Mouse (Mus musculus) heart, postnatal 25 days (tissue): ENCODE results near the gene Cd47. TPM values are rescaled to one million over a fixed set of nuclear protein-coding genes. Genes with fewer than 3 reads are reported as not detected.

Experiments used
- DNase-seq: peaks from one replicate; pipeline ENCODE4 v3.0.0; 2022; ENCODE audit warnings: low spot score
- intact Hi-C: fragments of 180-260 bp; cut with DNase I; formaldehyde crosslinking; loops from one replicate; pipeline ENCODE4 v1.15.1; 2025
- total RNA-seq, 2 experiments: library from RNA; stranded (reverse); gene quantifications; 2 replicates each; pipeline ENCODE4 v1.2.3; 2021

Gene Cd47
- total RNA-seq, 2 experiments from 2014 or later = 73.5 to 76.4 TPM

DNA sequence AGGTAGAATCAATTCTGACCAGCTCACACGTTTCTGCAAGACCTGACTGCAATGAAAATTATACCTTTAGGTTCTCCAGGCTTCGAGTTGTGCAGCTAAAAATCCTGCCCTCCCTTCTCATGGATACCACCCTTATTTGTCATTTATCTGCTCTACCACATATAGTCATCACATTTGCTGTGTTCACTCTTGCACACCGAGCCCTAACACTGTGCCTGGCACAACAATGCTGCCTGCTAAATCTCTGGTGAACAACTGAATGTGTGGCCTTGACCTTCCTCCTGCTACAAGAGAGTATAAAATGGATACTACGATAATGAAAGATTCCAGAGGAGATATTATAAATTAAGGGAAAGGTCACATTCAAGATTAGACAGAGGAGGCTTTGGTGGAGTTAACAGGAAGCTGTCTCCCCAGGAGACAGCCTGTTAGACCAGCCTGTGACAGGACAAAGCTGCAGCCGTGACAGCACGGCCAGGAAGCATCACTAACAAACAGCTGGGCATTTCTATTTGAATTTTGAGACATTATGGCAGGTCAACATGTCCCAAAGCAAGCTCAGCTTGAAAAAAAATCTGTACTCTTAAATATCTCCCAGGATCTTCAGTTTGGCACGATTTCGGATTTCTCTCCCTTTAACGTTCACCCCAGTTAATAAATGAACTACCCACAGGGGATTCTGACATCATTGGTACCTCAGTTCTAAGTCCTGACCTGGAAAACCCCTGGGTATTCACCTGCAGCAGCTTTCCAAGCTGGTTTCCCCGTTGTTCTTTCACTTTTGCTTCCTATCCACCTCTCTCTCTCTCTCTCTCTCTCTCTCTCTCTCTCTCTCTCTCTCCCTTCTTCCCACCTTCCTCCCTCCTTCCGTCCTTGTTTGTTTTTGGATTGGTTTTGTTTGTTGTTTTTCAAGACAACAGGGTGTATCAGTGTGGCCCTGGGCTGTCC lies 137.2 kb downstream of the Cd47 start:
- intact Hi-C loops = no loop called here

DNA sequence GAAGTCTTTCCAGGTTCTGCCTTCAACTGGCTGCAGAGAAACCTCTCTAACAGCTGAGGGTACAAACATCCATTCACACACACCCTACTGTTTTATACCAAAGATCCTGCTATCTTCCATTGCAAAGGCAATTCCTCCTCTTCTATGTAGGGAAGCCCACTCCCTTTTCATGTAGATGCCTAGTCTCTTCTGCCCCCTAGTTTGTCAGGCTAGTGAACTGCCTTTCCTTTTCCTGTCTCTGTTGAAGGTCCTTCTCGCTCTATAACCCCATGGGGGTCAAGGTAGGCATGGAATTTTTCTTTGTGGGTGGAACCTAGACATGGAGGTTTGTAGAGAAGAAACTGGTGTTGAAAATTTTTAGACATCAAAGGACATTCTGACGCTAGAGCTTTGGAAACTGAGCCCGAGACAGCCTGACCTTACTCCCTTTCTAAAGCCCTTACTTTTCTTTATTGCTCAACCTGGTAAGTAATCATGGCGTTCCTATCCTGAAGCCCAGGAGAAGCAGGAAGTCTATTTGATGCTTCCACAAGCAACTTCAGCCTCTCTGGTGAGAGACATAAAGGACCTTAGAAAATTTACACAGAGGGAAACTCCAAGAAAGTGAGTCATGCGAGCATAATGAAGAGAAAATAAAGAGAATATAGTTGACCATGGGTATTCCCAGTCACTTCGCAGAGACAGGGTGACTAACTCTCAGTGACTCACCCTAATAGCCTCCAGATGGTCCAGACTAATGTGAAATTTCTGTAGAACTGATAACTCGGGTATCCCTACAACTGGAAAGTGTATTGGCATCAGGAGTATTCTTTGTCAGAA lies 138.4 kb downstream of the Cd47 start:
- DNase-seq = no peak
- intact Hi-C loops = no loop called here

More for the DNA sequence above, 137.2 kb downstream of the Cd47 start:
- DNase-seq = no peak

DNA sequence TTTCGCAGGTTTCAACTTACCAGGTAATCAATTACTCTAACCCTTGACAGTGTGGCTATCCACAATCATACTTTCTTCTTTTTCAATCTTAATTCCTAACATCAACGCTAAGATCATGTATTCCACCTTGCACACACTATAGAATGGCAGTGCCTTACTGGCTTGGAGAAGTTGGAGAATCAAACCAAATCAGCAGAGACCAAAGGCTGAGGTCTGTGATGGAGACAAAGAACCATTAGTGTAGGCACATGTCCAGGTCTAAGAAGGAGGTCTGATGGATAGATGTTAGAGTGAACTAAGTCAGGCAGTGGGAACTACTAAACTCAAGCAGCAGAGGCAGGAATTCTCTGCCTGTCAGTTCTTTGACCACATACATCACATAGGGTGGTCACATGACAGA lies 139.0 kb downstream of the Cd47 start:
- intact Hi-C loops = no loop called here
- DNase-seq = no peak

DNA sequence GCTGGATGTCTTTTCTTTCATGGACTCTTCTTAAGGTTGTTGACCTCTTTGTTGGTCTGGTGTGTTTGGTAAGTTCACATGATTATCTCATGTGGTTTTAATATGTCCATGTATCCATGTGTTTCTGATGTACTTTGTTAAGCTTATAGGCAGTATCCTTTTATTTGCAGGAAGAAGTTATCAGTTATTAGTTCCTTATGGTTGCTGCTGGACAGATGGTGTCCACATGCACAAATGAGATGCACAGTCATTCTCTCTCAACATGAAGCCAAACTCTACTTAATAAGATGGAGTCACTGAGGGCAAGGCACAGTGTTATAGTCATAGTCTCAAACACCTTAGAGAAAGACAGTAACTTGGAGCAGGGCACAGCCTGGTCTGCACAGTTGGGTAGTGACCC lies 140.1 kb downstream of the Cd47 start:
- intact Hi-C loops = no loop called here
- no peak for DNase-seq

DNA sequence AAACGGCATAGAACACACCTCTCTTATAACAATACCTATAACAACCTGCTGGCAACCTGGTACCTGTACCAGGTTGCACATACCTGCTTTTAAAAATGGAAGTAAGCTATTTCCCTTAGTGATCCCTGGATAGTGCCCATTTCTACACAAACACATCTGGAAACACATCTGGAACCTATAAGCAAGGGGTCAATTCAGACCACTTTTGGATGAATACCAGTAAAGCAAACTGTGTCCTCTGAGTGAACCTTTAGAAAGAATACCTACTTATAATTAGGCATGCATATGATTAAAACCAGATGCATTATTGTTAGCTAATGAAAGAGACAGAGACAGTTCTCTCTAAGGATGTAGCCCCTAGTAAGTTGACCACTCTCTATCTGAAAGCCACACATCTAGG lies 140.7 kb downstream of the Cd47 start:
- no peak for DNase-seq

DNA sequence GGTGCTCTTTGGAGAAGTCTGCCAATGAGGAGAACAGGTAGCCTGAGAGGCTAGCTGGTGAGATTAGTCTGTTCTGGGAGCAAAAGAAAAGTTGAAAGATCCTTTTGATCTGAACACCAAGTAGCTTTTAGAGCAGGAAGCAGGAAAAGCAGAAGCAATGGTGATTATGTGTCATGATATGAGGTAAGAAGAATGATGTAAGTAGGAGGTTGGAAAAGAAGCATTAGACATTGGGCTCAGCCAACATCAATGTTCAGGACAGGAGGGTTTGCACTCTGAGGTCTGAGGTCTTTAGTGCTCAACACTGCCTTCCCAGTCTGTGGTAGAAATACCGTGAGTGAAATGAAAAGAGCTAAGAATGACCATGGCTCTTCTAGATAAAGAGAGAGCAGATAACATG lies 143.4 kb downstream of the Cd47 start:
- intact Hi-C loops = no loop called here
- no peak for DNase-seq

More for the DNA sequence above, 140.7 kb downstream of the Cd47 start:
- intact Hi-C loops = no loop called here

DNA sequence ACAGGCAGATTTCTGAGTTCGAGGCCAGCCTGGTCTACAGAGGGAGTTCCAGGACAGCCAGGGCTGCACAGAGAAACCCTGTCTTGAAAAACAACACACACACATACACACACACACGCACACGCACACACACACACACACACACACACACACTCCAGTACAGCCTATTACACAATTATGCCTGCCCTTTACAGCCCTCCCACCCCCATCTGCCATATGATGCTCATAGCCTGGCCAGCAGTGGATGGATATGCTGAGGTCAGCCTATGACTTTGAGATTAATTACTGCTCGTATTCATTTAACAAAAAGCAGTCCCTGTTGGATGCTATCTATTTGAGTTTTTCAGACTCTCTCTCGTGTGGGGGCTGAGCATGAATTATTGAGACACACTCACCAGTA lies 144.8 kb downstream of the Cd47 start:
- DNase-seq = no peak
- intact Hi-C loops = no loop called here

DNA sequence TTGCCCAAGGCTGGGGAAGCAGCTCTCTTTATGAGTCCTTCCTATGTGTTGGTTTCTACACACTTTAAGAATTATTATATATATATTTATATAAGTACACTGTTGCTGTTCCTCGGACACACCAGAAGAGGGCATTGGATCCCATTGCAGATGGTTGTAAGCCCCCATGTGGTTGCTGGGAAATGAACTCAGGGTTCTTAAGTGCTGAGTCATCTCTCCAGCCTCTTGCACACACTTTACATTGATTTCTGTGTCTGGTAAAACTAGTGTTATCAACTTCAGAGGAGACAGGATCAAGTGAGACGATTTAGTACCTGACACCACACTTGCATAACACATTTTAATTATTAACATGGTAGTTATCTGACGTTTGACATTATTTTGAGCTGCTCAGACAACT lies 146.7 kb downstream of the Cd47 start:
- no peak for DNase-seq
- intact Hi-C loops = no loop called here

DNA sequence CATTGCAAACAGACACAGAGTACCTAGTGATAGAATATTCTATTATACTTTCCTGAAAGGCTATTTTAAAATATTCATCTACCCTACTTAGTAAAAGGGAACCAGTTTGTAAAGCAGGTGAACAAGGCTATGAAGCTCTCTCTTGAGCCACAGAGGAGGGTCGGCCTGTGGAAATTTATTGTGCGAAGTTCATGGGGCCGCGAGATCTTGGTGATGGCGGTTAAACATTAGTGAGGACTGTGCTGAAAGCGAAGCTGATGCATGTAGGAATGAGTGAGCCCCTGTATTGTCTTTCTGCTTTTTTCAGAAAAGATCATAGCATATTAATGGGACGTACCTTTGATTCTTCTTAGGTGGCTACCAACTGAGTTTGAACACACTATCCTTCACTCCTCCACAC lies 147.3 kb downstream of the Cd47 start:
- no peak for DNase-seq

DNA sequence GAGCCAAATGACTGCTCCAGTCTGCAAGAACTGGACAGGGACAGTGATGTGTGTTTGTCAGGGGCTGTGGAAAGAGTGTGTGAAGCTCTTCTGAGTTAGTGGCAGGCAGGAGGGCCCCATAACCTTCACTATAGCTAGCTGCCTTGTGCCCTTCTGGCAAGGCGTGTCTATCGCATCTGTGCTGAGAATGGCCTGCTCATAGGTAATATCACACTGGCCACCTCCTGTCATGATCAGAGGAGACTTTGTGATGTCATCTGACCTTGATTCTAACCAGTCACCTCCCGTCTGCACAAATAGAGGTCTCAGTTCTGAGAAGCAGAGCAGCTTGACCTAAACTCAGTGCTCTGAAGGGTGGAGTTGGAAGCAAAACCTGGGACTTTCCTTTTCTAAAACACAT lies 148.0 kb downstream of the Cd47 start:
- intact Hi-C loops = no loop called here
- no peak for DNase-seq

More for the DNA sequence above, 147.3 kb downstream of the Cd47 start:
- intact Hi-C loops = no loop called here

DNA sequence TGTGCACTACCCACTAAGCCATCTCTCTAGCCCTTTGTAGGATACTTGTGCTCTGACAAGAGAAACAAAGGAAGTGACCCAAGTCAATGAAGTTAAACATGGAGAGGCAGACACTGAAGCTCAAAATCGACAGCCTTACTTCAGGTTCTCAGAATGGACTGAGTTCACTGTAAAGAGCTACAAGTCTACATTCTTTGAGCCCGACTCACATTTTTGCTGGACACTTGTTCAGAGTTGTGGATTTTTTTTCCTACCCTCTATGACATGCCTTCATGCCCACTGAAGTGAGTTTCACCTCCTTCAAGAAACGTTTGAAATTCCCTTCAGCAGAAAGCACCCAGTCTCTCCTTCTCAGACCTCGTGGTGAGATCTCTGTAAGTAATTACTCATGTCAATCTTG lies 148.9 kb downstream of the Cd47 start:
- intact Hi-C loops = no loop called here
- no peak for DNase-seq

DNA sequence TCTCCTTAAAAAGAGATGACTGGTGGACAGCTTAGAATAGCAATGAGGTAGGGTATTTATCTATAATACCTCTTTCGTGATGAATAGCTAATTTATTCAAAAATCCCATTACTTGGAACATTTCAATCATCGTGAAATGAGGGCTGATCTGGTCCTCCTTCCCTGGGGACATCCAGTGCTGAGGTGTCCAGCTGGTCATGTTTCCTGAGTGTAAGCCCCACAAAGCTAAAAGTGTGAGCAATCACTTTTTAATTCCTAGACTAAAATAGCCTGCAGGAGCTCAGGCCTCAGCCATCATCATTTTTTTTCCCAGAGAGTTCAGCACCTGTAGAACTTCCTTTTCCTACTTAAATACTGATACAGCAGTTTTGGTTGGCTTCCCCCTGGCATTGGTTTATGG lies 150.0 kb downstream of the Cd47 start:
- DNase-seq = no peak
- intact Hi-C loops = loop anchor here (5.0 kb wide), 1 partner anchor 92 kb away; no protein-coding TSS in a partner anchor

DNA sequence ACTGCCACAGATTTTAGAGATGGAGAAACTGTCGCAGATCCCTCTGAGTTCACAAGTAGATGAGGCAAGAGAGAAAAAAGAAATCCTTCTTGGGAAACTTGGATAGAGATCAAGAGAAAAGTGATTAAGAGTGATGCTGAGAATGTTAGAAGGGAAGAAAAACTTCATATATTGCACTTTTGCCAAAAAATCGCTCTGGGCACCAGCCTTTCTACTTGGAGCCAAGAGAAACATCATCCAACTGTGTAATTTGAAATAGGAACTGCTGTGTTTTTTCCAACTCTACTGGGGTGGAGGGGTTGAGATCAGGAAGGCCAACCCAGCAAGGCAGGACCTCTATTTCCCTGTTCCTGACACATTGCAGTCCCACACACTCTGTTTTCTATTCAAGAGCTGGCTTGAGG lies 151.0 kb downstream of the Cd47 start:
- intact Hi-C loops = loop anchor here (5.0 kb wide), 1 partner anchor 91 kb away; no protein-coding TSS in a partner anchor
- peak; percentile 42 for DNase-seq

DNA sequence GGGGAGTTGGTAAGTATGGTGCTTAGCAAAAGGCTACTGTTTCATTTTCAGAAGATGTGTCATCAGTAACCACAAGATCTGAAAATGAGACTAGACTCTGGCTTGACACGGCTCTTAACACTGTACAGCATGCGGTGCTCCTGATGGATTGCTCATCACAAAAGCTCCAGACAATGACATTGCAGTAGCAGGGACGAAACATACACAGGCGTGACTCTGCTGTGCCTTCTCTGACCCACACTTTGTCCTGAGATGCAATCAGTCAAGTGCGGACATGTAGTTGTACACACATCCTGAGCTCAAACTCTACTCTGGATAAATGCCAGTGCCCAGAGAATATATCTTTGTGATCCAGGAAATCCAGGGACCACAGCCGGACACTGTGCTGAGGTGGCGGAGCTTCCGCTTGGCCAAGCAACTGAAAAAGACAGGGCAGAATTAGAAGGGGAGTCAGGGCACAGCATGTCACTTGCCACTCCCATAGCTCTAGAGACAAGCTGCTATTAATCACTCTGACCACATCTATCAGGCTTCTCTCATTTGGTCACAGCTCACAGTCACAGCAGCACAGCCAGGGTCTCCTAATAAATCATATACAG lies 151.7 kb downstream of the Cd47 start:
- intact Hi-C loops = loop anchor here (5.0 kb wide), 1 partner anchor 90 kb away; no protein-coding TSS in a partner anchor
- DNase-seq = no peak

DNA sequence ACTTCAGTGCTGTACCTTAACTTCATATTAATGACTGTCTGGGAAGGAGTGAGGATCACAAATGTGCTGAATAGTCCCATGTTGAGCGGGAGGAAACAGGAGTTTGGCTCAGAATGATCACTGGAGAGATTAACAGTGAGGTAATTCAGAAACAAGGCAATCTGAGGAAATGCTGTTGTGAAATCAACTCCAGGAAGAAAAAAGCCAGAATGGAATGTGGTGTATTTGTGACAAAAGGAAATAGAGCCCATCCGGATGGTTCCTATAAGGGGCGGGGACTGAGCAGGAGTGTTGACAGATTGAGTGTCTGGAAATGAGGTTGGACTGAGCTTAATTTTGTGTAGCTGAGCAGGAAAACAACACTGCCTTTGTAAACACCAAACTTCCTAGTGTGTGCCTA lies 153.5 kb downstream of the Cd47 start:
- DNase-seq = peak; percentile 31
- intact Hi-C loops = loop anchor here (5.0 kb wide), 1 partner anchor 88 kb away; no protein-coding TSS in a partner anchor

DNA sequence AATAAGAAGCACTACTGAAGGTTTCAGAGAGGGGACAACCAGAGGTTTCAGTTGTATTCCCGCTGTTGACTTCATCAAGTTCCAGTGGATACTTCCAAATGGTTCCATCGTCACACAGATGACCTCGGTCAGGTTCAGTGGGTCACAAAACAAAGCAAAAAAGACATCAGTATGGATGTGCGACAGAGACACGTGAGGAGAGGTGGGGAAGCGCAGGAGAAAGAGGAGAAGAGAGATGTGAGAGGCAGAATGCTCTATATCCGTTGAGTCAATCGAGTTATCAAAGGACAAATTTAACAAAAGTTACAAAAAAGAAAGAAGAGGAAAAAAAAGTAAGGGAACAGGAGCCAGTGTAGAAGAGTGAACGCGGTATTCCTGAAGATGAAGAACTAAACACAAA lies 154.6 kb downstream of the Cd47 start:
- intact Hi-C loops = loop anchor here (5.0 kb wide), 1 partner anchor 87 kb away; no protein-coding TSS in a partner anchor
- no peak for DNase-seq

DNA sequence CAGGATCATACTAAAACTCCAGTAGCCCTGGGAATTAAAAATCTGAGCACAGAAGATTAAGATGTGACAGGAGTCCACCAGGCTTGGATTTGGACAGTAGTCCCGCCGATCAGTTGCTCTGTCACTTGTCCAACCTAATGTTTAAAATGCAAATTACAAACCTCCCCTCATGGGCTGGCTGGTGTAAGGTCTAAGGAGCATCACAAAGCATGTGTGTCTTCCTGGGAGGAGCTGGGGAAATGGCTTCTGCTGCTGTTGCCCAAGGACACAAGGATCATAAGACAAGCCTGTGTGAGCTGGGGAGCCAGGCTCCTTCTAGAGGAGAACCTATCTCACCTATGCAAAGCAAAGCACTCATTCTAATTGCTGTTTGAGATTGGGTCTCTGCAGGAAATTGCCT lies 155.0 kb downstream of the Cd47 start:
- intact Hi-C loops = no loop called here
- DNase-seq = no peak

DNA sequence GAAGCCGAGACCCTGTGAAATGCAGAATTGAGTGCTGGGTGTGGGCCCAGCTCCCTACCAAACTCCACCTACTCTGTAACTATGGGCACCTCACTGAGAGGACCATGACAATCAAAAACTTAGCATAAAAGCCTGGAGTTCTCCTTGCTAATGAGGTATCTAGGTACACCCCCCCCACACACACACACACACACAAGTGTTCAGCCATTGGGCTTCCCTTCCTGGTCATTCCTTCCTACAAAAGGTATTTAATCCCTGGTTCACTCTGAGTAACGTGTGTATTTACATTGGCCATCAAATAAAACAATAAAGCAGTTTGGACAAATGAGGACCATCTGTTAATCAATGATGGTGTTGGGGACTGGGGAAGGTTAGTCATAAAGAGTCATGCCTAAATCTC lies 155.6 kb downstream of the Cd47 start:
- intact Hi-C loops = no loop called here

DNA sequence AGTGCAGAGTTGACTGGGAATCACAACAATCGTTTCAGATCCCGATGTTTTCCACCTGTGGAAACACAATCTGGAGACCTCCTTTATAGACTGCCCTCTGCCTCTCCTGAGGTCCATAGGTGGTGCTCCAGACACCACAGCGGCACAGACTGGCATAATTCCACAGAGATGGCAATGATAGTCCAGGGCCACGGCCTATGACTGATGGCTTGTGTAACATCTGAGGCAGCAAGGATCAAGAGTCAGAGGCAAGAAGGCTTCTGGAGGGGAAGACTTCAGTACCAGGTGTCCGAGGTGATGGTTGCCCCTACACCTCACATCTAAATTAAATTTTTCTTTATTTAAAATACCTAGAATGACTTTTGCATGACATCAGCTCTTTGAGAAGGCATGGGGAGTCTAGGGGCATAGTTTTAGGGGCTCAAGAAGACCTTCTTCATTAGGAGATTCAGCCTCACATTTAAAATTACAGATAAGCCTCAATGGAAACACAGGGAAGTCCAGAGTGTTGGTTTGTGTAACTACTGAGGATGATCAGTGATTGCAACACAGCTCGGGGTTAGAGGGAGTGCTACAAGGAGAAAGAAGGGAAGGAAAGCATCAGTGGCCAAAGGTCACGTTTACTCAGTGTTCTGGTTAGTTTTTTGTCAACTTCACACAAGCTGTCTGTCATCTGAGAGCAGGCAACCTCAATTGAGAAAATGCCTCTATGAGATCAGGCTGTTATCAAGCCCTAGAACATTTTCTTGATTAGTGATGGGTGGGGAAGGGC lies 156.4 kb downstream of the Cd47 start:
- DNase-seq = no peak
- intact Hi-C loops = no loop called here

More for the DNA sequence above, 155.6 kb downstream of the Cd47 start:
- DNase-seq = no peak
